Mouse (Mus musculus) stomach, postnatal 0 days (tissue): ENCODE results near the gene Uaca.

Experiments used
- CTCF ChIP-seq: IDR thresholded peaks from 2 replicates; pipeline ENCODE4 v1.5.1; 2016; ENCODE audit warnings: antibody characterized with exemption, low read depth, mild to moderate bottlenecking, moderate library complexity
- EP300 ChIP-seq: optimal IDR thresholded peaks from 2 replicates; pipeline ENCODE3; 2016; ENCODE audit warnings: antibody characterized with exemption

DNA sequence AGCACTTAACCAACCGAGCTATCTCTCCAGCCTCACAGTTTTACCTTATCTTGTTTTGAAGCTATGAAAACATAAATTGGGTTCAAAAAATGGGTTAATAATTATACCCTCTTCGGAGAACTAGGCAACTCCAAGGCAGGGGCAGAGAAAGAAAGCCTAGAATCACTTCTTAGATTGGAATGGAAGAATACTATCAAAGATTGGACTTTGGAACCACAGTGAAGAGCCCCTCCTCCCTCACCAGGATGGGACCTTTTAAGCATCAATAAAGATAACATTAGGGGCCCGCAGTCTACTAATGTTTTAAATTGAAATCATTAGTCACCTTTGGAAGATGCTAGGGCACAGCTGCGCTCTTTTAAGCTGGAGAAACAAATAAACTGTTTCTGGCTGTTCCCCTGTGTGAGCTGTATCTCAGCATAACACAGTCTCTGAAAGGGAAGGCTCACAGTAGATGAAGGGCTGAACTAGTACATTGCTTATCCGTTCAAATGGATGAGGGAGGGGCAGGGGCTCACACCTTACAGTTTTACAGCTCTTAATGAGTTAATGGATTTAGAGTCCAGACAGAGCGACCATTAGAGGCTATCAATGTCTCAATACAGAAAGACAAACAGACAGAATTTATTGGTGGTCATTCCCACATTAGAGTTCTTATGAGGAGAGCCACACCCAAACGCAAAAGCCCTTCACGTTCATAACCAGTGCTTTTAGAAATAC lies 6.5 kb downstream of the Uaca start:
- TF ChIP-seq CTCF (no peak), EP300 (no peak)
